Mouse (Mus musculus): ENCODE measurements around the gene Dlgap3. TPM values are rescaled to one million over a fixed set of nuclear protein-coding genes. Genes with fewer than 3 reads are reported as not detected.

The Dlgap3 gene
- total RNA-seq, 1 experiment from 2014 or later, result 6.0 TPM

- no peak for DNase-seq
These were observed 94.6 kb downstream of the Dlgap3 start for GRCm38 (mm10) chr4:127263438-127264182.

GRCm38 (mm10) chr4:127264183-127264554 lies 95.2 kb downstream of the Dlgap3 start:
- no peak for DNase-seq

- DNase-seq, result peak; percentile 13
These were observed 109.5 kb downstream of the Dlgap3 start for GRCm38 (mm10) chr4:127278451-127279001.

GRCm38 (mm10) chr4:127279241-127279640 lies 110.2 kb downstream of the Dlgap3 start:
- DNase-seq, result no peak

Other genes with a start within 250 kb of the Dlgap3 start
- 46.7 and 56.0 TPM in 2 replicates for gene Zmym4, start 201.1 kb upstream of the Dlgap3 start, total RNA-seq (2021)
- gene Sfpq, start 147.9 kb upstream of the Dlgap3 start, total RNA-seq (2021), result 203 and 286 TPM in 2 replicates
- 10.0 and 10.7 TPM in 2 replicates for gene Zmym1, start 108.1 kb upstream of the Dlgap3 start, total RNA-seq (2021)
- gene Zmym6, start 91.8 kb upstream of the Dlgap3 start, total RNA-seq (2021), result 20.3 and 21.6 TPM in 2 replicates
- 26.2 and 30.3 TPM in 2 replicates for gene Tmem35b, start 45.5 kb upstream of the Dlgap3 start, total RNA-seq (2021)
- 48.8 and 55.9 TPM in 2 replicates for gene Smim12, start 74.6 kb downstream of the Dlgap3 start, total RNA-seq (2021)
- 2.2 and 3.0 TPM in 2 replicates for gene Gja4, start 144.8 kb downstream of the Dlgap3 start, total RNA-seq (2021)
- gene Gjb3, start 161.6 kb downstream of the Dlgap3 start, total RNA-seq (2021), result not detected in 2 replicates
- not detected in 2 replicates for gene Gjb4, start 184.9 kb downstream of the Dlgap3 start, total RNA-seq (2021)
- gene Gjb5, start 189.0 kb downstream of the Dlgap3 start, total RNA-seq (2021), result not detected in 2 replicates

Data from adrenal gland, postnatal 25 days (tissue).